Mouse (Mus musculus) stomach, embryonic 14.5 days (tissue): ENCODE measurements around the gene Ylpm1. TPM values are rescaled to one million over a fixed set of nuclear protein-coding genes. Genes with fewer than 3 reads are reported as not detected.

ENCODE experiments used
- ATAC-seq: fragments of 200-750 bp; cut with Nextera tagmentation; 2 replicates; pipeline ENCODE4 v1.8.0; 2017; ENCODE audit warnings: low read depth, moderate TSS enrichment; ENCODE audit not compliant: insufficient number of reproducible peaks, insufficient read depth, low FRiP score
- H3K27ac ChIP-seq: fragments of 300-500 bp; sonication (generic); 2 replicates; pipeline ENCODE4 v1.5.1; 2014; ENCODE audit warnings: mild to moderate bottlenecking, low read length, moderate library complexity, mixed read lengths
- H3K27me3 ChIP-seq: fragments of 300-500 bp; sonication (generic); 2 replicates; pipeline ENCODE4 v1.6.1; 2014; ENCODE audit warnings: low read length, control low read depth, mixed read lengths; ENCODE audit not compliant: control insufficient read depth, insufficient read depth
- H3K36me3 ChIP-seq: fragments of 300-500 bp; sonication (generic); 2 replicates; pipeline ENCODE4 v1.6.1; 2014; ENCODE audit warnings: mild to moderate bottlenecking, control low read depth, low read length, moderate library complexity, mixed read lengths; ENCODE audit not compliant: control insufficient read depth, insufficient read depth
- H3K4me1 ChIP-seq: fragments of 300-500 bp; sonication (generic); 2 replicates; pipeline ENCODE4 v1.6.1; 2014; ENCODE audit warnings: low read length, control low read depth, mixed read lengths; ENCODE audit not compliant: control insufficient read depth, insufficient read depth
- H3K4me2 ChIP-seq: fragments of 300-500 bp; sonication (generic); replicated peaks from 2 replicates; pipeline ENCODE4 v1.6.1; 2014; ENCODE audit warnings: low read depth, low read length, control low read depth
- H3K4me3 ChIP-seq: fragments of 300-500 bp; sonication (generic); 2 replicates; pipeline ENCODE4 v1.5.1; 2014; ENCODE audit warnings: low read depth, low read length, control low read depth
- H3K9ac ChIP-seq: fragments of 300-500 bp; sonication (generic); replicated peaks from 2 replicates; pipeline ENCODE4 v1.6.1; 2014; ENCODE audit warnings: low read depth, mild to moderate bottlenecking, control low read depth, low read length, moderate library complexity, mixed read lengths
- H3K9me3 ChIP-seq: fragments of 300-500 bp; sonication (generic); 2 replicates; pipeline ENCODE4 v1.6.1; 2016; ENCODE audit warnings: low read depth, low read length, control low read depth; ENCODE audit not compliant: control insufficient read depth
- WGBS: fragments of 180-500 bp; shearing (Covaris S2); extraction: QIAGEN DNeasy Blood & Tissue Kit; methylation state at CpG from one replicate; pipeline ENCODE4 v1.1.7; 2014; 5-methylcytosine and 5-hydroxymethylcytosine counted together
- polyA plus RNA-seq: library from polyadenylated mRNA; unstranded; fragments of >200 nt; fragmentation: Nextera tagmentation; extraction: Ambion mirVana; gene quantifications from 2 replicates; pipeline ENCODE4 v1.2.1, GENCODE M21; 2014

Gene Ylpm1
- polyA plus RNA-seq, 1 experiment from 2014 or later, result 50.8 TPM

DNA sequence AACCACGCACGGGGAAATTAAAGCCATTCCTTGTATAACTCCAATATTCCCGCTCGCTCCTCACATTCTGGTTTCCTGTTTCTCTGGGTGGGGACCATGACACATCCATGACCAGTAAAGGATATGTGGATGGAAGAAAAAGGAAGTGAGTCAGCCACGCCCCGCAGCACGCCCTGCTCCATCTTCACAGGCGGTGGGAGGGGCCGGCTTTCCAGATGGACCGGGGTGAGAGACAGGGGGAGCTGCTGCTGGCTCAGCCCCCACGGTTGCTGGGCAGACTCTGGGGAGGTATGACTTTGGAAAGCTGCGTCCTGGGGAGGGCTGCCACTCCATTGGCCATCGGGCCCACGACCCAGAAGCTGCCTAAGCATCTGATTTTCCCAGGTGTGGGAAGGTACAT lies 97.9 kb downstream of the Ylpm1 start:
- Histone ChIP-seq H3K36me3 (peaks cover 5% of the 10 kb centered on the region; the same call in 1 of the 2 replicates), H3K4me2 (no peak overlapping the region), H3K9me3 (no peaks in the 10 kb centered on the region), H3K4me1 (no peaks in the 10 kb centered on the region), H3K27ac (no peak overlapping the region), H3K9ac (no peak overlapping the region), H3K27me3 (no peaks in the 10 kb centered on the region), H3K4me3 (no peak overlapping the region)
- 25% methylated on average over 14 of the region's 14 CpGs for WGBS
- peak; percentile 38; the same call in 1 of the 2 replicates for ATAC-seq

DNA sequence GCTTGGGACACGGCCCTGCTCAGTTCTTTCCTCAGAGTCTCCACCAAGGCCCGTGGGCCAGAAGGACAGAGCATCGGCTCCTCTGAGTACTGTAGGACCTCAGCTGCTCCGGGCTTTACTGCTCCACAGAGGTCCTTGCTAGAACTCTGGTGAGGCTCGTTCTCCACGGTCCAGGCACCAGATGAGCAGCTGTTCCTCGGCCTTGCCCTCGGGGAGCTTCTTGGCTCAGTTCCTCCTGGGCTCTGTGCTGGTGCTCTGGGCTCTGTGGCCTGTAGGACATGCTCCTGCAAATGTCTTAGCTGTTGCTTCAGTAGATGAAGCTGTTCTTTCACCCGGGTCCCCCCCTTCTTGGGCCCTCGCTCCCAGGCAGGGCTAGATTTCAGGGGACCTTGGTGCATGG lies 98.6 kb downstream of the Ylpm1 start:
- H3K4me1 ChIP-seq, result no peaks in the 10 kb centered on the region
- no peak for ATAC-seq
- no peak overlapping the region for H3K4me3 ChIP-seq
- no peak overlapping the region for H3K9ac ChIP-seq
- no peak overlapping the region for H3K27ac ChIP-seq
- WGBS, result 77% methylated on average over 10 of the region's 10 CpGs
- no peaks in the 10 kb centered on the region for H3K9me3 ChIP-seq
- H3K36me3 ChIP-seq, result no peaks in the 10 kb centered on the region
- no peaks in the 10 kb centered on the region for H3K27me3 ChIP-seq
- no peak overlapping the region for H3K4me2 ChIP-seq

DNA sequence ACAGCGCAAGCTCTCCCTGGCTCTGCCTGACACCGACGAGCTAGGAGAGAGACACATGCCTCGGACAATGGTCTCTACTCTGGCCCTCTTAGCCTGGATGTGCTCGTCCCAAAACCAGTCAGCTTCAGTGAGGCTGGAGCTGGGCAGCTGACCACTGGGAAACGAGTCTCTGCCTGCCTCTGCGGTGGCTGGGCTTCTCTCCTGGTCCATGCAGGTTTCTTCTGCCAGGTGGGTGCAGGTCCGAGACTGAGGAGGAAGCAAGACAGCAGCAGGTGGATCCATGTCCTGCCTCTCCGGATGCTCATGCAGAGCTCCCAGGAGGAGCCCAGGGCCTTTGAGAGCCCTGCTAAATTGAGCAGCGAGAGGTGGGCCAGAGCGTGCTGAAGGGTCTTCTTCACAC lies 99.0 kb downstream of the Ylpm1 start:
- H3K4me2 ChIP-seq, result no peak overlapping the region
- no peak overlapping the region for H3K4me3 ChIP-seq
- 82% methylated on average over 11 of the region's 11 CpGs for WGBS
- H3K27ac ChIP-seq, result no peak overlapping the region
- no peaks in the 10 kb centered on the region for H3K4me1 ChIP-seq
- no peak for ATAC-seq
- H3K36me3 ChIP-seq, result no peaks in the 10 kb centered on the region
- H3K27me3 ChIP-seq, result no peaks in the 10 kb centered on the region
- no peaks in the 10 kb centered on the region for H3K9me3 ChIP-seq
- no peak overlapping the region for H3K9ac ChIP-seq

DNA sequence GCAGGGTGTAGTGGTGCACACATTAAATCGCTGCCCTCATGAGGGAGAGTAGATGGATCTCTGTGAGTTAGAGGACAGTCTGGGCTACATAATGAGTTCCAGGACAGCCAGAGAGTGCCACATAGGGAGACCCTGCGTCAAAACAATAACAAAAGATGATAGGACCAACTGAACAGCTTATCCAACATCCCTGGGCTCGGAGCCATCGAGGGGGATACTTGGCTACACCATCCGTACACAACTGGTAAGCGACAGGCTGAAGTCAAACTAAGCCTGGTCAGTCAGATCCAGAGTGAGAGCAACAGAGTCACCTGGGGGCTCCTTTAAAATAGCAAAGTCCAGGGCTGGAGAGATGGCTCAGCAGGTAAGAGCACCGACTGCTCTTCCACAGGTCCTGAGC lies 99.7 kb downstream of the Ylpm1 start:
- H3K4me2 ChIP-seq, result no peak overlapping the region
- WGBS, result 87% methylated on average over 7 of the region's 7 CpGs
- H3K9me3 ChIP-seq, result no peaks in the 10 kb centered on the region
- ATAC-seq, result no peak
- no peaks in the 10 kb centered on the region for H3K27me3 ChIP-seq
- no peaks in the 10 kb centered on the region for H3K4me1 ChIP-seq
- H3K4me3 ChIP-seq, result no peak overlapping the region
- H3K36me3 ChIP-seq, result no peaks in the 10 kb centered on the region
- no peak overlapping the region for H3K27ac ChIP-seq
- no peak overlapping the region for H3K9ac ChIP-seq

DNA sequence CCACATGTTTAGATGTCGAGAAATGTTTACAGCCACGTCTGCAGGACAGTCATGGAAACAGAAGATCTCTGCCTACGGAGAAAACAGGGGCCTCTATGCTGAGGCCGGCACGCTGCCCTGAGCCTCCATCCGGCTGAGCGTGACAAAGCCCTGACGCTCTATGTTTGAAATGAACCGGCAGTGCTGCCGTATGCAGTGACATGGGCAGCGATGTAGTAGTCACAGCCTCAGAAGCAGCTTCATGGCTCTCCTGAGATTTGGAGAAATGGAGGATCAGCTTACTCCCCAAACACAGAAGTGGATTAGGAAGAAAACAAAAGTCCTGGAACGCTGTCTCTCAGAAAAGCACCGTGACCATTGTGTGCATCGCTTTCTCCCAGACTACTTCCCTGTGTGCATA lies 104.9 kb downstream of the Ylpm1 start:
- no peak overlapping the region for H3K27ac ChIP-seq
- no peak overlapping the region for H3K4me2 ChIP-seq
- H3K36me3 ChIP-seq, result no peaks in the 10 kb centered on the region
- H3K4me3 ChIP-seq, result no peak overlapping the region
- ATAC-seq, result no peak
- 65% methylated on average over 14 of the region's 14 CpGs for WGBS
- no peak overlapping the region for H3K9ac ChIP-seq
- H3K4me1 ChIP-seq, result no peaks in the 10 kb centered on the region
- H3K27me3 ChIP-seq, result no peaks in the 10 kb centered on the region
- no peaks in the 10 kb centered on the region for H3K9me3 ChIP-seq

DNA sequence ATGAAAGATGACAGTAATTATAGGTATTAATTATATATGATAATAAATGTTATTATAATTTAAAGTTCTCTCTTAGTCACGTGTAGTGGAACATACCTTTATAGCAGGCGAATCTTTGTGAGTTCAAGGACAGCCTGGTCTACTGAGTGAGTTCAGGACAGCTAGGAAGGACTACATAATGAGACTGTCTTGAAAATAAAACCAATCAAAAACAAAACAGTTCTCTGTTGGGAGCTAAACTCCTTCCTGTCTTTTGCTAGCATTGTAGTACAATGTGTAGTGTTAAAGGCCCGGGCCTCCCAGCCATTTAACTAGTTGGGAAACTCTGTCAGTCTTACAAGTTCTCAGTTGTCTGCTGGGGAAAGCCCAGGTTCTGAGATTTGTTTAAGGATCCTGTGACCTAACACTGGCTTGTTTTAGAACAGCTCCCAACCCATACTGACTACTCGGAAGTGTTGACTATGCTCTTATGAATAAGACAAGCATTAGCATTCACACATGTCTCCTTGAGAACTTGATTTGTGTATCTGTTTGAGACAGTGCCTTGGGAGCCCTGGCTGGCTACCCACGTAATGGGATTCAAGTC lies 105.5 kb downstream of the Ylpm1 start:
- Histone ChIP-seq H3K27ac (no peak overlapping the region), H3K9me3 (no peaks in the 10 kb centered on the region), H3K4me3 (no peak overlapping the region), H3K4me2 (no peak overlapping the region), H3K9ac (no peak overlapping the region), H3K4me1 (no peaks in the 10 kb centered on the region), H3K27me3 (no peaks in the 10 kb centered on the region), H3K36me3 (no peaks in the 10 kb centered on the region)
- WGBS, result 78% methylated on average over 5 of the region's 5 CpGs
- no peak for ATAC-seq

DNA sequence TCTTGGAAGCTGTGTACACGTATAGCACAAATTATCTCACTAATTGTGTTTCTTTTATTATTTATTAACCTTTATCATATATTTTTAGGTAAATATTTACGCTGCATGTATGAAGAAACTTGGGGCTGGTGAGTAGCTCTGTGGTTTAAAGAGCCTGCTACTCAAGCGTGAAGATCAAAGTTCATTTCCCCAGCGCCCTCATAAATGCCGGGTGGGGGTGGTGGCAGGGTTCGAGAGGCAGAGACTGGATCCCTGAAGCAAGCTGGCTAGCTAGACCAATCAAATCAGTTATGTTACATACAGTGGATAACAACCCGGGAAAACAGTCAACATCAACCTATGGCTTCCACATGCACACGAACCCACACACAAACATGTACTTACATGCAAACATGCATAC lies 107.0 kb downstream of the Ylpm1 start:
- H3K27me3 ChIP-seq, result no peaks in the 10 kb centered on the region
- no peaks in the 10 kb centered on the region for H3K4me1 ChIP-seq
- no peak overlapping the region for H3K27ac ChIP-seq
- no peak overlapping the region for H3K9ac ChIP-seq
- ATAC-seq, result no peak
- whole genome bisulfite sequencing, result 69% methylated on average over 8 of the region's 8 CpGs
- no peaks in the 10 kb centered on the region for H3K36me3 ChIP-seq
- no peak overlapping the region for H3K4me3 ChIP-seq
- no peak overlapping the region for H3K4me2 ChIP-seq
- no peaks in the 10 kb centered on the region for H3K9me3 ChIP-seq

DNA sequence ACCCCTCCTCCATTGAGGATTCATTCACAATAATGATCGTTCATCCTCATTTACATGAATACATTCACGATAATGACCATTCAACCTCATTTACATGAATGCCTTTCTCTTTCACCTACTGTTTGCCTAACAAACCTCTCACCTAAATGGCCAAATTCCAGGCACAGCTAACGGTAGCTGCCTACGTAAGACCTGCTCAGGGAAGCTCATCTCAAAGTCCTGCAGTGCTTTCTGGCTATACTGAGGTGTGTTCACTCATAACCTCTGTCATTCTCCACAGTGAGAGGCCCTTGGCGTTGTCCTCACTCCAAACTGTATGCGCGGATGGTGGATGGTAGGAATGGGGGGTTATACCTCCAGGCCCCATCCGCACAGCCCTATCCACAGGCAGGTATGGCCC lies 108.7 kb downstream of the Ylpm1 start:
- no peaks in the 10 kb centered on the region for H3K36me3 ChIP-seq
- ATAC-seq, result no peak
- no peak overlapping the region for H3K4me3 ChIP-seq
- no peaks in the 10 kb centered on the region for H3K9me3 ChIP-seq
- H3K9ac ChIP-seq, result no peak overlapping the region
- WGBS, result 83% methylated on average over 8 of the region's 8 CpGs
- no peak overlapping the region for H3K27ac ChIP-seq
- no peaks in the 10 kb centered on the region for H3K27me3 ChIP-seq
- no peak overlapping the region for H3K4me2 ChIP-seq
- H3K4me1 ChIP-seq, result peaks cover 9% of the 10 kb centered on the region; the same call in 1 of the 2 replicates

DNA sequence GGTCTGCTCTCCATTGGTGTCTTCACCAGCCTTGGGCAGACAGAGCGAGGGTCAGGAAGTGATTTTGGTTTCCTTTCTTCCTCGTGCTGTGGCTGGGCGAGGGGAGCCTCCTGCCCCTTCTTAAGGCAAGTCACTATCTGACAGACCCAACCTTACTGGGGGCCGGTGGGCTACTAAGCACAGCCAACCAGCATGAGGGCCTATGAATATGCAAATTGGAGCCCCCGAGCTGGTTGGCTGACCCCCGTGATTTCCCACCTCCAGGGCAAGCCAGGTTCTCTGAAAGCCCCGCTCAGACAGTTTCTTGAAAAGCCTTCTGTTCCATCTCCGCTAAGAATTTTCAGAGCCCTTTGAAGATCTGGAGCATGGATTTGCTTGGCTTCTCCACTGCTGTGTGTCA lies 110.2 kb downstream of the Ylpm1 start:
- Histone ChIP-seq H3K27ac (no peak overlapping the region), H3K4me3 (no peak overlapping the region), H3K36me3 (no peaks in the 10 kb centered on the region), H3K27me3 (no peaks in the 10 kb centered on the region), H3K4me2 (0 out of 2 replicates have a peak overlapping the region, but pooled peaks have one; percentile 19), H3K9me3 (no peaks in the 10 kb centered on the region), H3K4me1 (peaks cover 9% of the 10 kb centered on the region), H3K9ac (no peak overlapping the region)
- WGBS, result 3% methylated on average over 8 of the region's 8 CpGs
- ATAC-seq, result no peak
